Mouse (Mus musculus) embryonic facial prominence, embryonic 13.5 days (tissue): Measurements from ENCODE around the gene Fnip1. TPM values are rescaled to one million over a fixed set of nuclear protein-coding genes. Genes with fewer than 3 reads are reported as not detected.
"Not testable (repeated sequence)": the region's sequence is repeated elsewhere in the genome, so short reads cannot be mapped to it uniquely, and the experiment has no call there.

Source experiments
- ATAC-seq: fragments of 200-750 bp; cut with Nextera tagmentation; 2 replicates; pipeline ENCODE4 v1.8.0; 2017; ENCODE audit warnings: low read depth; ENCODE audit not compliant: insufficient number of reproducible peaks, insufficient read depth, low FRiP score, low TSS enrichment
- H3K27ac ChIP-seq: fragments of 300-500 bp; sonication (generic); 2 replicates; pipeline ENCODE4 v1.5.1; 2015; ENCODE audit warnings: moderate library complexity, mild to moderate bottlenecking, inconsistent platforms
- H3K27me3 ChIP-seq: fragments of 300-500 bp; sonication (generic); 2 replicates; pipeline ENCODE4 v1.6.1; 2015; ENCODE audit warnings: mild to moderate bottlenecking, inconsistent platforms
- H3K36me3 ChIP-seq: fragments of 300-500 bp; sonication (generic); 2 replicates; pipeline ENCODE4 v1.6.1; 2015; ENCODE audit warnings: mild to moderate bottlenecking, inconsistent platforms
- H3K4me1 ChIP-seq: fragments of 300-500 bp; sonication (generic); 2 replicates; pipeline ENCODE4 v1.6.1; 2015; ENCODE audit warnings: inconsistent platforms
- H3K4me2 ChIP-seq: fragments of 300-500 bp; sonication (generic); 2 replicates; pipeline ENCODE4 v1.6.1; 2015; ENCODE audit warnings: moderate library complexity, mild to moderate bottlenecking, inconsistent platforms
- H3K4me3 ChIP-seq: fragments of 300-500 bp; sonication (generic); 2 replicates; pipeline ENCODE4 v1.5.1; 2015; ENCODE audit warnings: mild to moderate bottlenecking, inconsistent platforms
- H3K9ac ChIP-seq: fragments of 300-500 bp; sonication (generic); 2 replicates; pipeline ENCODE4 v1.6.1; 2015; ENCODE audit warnings: mild to moderate bottlenecking, inconsistent platforms
- H3K9me3 ChIP-seq: fragments of 300-500 bp; sonication (generic); 2 replicates; pipeline ENCODE4 v1.6.1; 2016; ENCODE audit warnings: inconsistent platforms
- WGBS: fragments of 180-500 bp; shearing (Covaris S2); methylation state at CpG from one replicate; pipeline ENCODE4 v1.1.7; 2015; ENCODE audit warnings: mixed read lengths; 5-methylcytosine and 5-hydroxymethylcytosine counted together
- polyA plus RNA-seq: library from polyadenylated mRNA; unstranded; fragments of >200 nt; fragmentation: Nextera tagmentation; extraction: Ambion mirVana; gene quantifications from 2 replicates; pipeline ENCODE4 v1.2.1, GENCODE M21; 2015

Gene Fnip1
- polyA plus RNA-seq, 1 experiment from 2014 or later = 11.4 TPM

- Histone ChIP-seq H3K4me2 (no peak overlapping the region), H3K9ac (no peak overlapping the region), H3K9me3 (no peaks in the 10 kb centered on the region), H3K36me3 (no peaks in the 10 kb centered on the region), H3K27me3 (no peaks in the 10 kb centered on the region), H3K27ac (0 out of 2 replicates have a peak overlapping the region, but pooled peaks have one; percentile 35), H3K4me1 (peaks cover 4% of the 10 kb centered on the region; the same call in 1 of the 2 replicates), H3K4me3 (no peak overlapping the region)
- no peak for ATAC-seq
- 24% methylated on average over 2 of the region's 2 CpGs for WGBS
Observed at GRCm38 (mm10) chr11:54427138-54427537, 10.9 kb upstream of the Fnip1 start.

- Histone ChIP-seq H3K9me3 (no peaks in the 10 kb centered on the region), H3K27me3 (no peaks in the 10 kb centered on the region), H3K27ac (no peak overlapping the region), H3K36me3 (no peaks in the 10 kb centered on the region), H3K4me1 (peaks cover 4% of the 10 kb centered on the region; the same call in 1 of the 2 replicates), H3K4me2 (no peak overlapping the region), H3K9ac (no peak overlapping the region), H3K4me3 (no peak overlapping the region)
- ATAC-seq = no peak
- WGBS = 78% methylated on average over 12 of the region's 12 CpGs
Observed at GRCm38 (mm10) chr11:54427695-54428352, 10.2 kb upstream of the Fnip1 start.

- H3K9me3 ChIP-seq = no peaks in the 10 kb centered on the region
- no peak overlapping the region for H3K4me2 ChIP-seq
- no peak overlapping the region for H3K27ac ChIP-seq
- H3K36me3 ChIP-seq = no peaks in the 10 kb centered on the region
- no peak for ATAC-seq
- 61% methylated on average over 2 of the region's 2 CpGs for WGBS
- no peak overlapping the region for H3K9ac ChIP-seq
- no peaks in the 10 kb centered on the region for H3K27me3 ChIP-seq
- no peak overlapping the region for H3K4me3 ChIP-seq
- peaks cover 4% of the 10 kb centered on the region; the same call in 1 of the 2 replicates for H3K4me1 ChIP-seq
Observed at GRCm38 (mm10) chr11:54429224-54429623, 8.8 kb upstream of the Fnip1 start.

DNA sequence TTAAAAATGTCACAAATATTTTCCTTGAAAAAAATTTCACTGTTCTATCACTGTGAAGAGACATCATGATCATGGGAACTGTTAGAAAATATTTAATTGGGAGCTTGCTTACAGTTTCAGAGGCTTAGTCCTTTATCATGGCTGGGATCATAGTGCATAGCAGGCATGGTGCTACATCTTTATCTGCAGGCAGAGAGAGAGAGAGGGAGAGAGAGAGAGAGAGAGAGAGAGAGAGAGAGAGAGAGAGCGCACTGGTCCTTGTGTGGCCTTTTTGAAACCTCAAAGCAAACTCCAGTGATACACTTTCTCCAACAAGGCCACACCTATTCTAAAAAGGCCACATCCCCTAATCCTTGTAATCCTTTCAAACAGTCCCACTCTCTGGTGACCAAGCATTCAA, 2.2 kb upstream of the Fnip1 start:
- no peak overlapping the region for H3K27ac ChIP-seq
- 79% methylated on average over 1 of the region's 1 CpGs for WGBS
- no peaks in the 10 kb centered on the region for H3K9me3 ChIP-seq
- H3K4me3 ChIP-seq = no peak overlapping the region
- H3K9ac ChIP-seq = no peak overlapping the region
- H3K4me2 ChIP-seq = no peak overlapping the region
- peaks cover 11% of the 10 kb centered on the region; the same call in 1 of the 2 replicates for H3K4me1 ChIP-seq
- no peaks in the 10 kb centered on the region for H3K27me3 ChIP-seq
- no peaks in the 10 kb centered on the region for H3K36me3 ChIP-seq
- ATAC-seq = no peak

- Histone ChIP-seq H3K4me2 (peak overlapping the region; percentile 71), H3K27me3 (no peaks in the 10 kb centered on the region), H3K4me3 (peak overlapping the region; percentile 91), H3K27ac (peak overlapping the region; percentile 48), H3K4me1 (peaks cover 11% of the 10 kb centered on the region; the same call in 1 of the 2 replicates), H3K9me3 (no peaks in the 10 kb centered on the region), H3K9ac (peak overlapping the region; percentile 92), H3K36me3 (no peaks in the 10 kb centered on the region)
- WGBS = 48% methylated on average over 8 of the region's 8 CpGs
- ATAC-seq = no peak
Observed at GRCm38 (mm10) chr11:54437310-54437822, 633 bp upstream of the Fnip1 start.

GRCm38 (mm10) chr11:54438366-54438781, 375 bp downstream of the Fnip1 start:
- WGBS = under 1% methylated on average over 47 of the region's 47 CpGs
- peak overlapping the region; percentile 92 for H3K9ac ChIP-seq
- peak; percentile 68; the same call in 1 of the 2 replicates for ATAC-seq
- peak overlapping the region; percentile 86 for H3K27ac ChIP-seq
- no peaks in the 10 kb centered on the region for H3K36me3 ChIP-seq
- peak overlapping the region; percentile 91 for H3K4me3 ChIP-seq
- H3K9me3 ChIP-seq = no peaks in the 10 kb centered on the region
- H3K4me1 ChIP-seq = peaks cover 11% of the 10 kb centered on the region; the same call in 1 of the 2 replicates
- no peaks in the 10 kb centered on the region for H3K27me3 ChIP-seq
- H3K4me2 ChIP-seq = peak overlapping the region; percentile 71

DNA sequence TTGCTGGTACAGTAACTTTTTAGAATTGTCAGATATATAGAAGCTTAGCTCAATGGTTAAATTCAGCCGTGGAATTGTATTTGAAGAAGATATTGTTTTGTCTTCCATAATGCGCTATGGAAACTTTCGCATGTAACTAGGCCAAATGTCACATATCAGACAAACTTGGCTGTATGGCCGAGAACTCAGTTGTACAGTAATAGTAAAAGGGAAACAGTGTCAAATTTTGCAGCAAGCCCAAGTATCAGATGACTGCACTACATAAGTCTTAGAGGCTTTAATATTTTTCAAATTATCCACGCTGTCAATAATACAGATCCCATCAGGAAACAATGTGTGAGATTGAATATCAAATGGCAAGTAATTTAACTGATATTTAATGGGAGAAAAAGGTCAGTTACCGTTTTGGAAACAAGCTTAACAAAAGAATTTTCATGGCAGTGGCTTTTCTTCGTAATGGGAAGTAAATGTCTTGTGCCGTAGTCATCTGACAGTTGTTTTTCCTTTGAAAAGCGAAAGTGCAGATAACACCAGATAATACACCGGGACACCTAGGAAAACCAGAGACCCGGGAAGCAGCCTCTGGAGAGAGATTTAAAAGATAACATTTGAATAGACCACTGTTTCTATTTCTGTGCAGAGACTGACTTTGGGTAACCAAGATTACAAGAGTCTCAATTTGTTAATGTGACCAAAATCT, 1.1 kb downstream of the Fnip1 start:
- H3K9me3 ChIP-seq = no peaks in the 10 kb centered on the region

GRCm38 (mm10) chr11:54439691-54440029, 1.7 kb downstream of the Fnip1 start:
- H3K36me3 ChIP-seq = no peaks in the 10 kb centered on the region
- H3K4me2 ChIP-seq = peak overlapping the region; percentile 71
- H3K4me3 ChIP-seq = peak overlapping the region; percentile 91

More for the DNA sequence above, 1.1 kb downstream of the Fnip1 start:
- no peak for ATAC-seq
- Histone ChIP-seq H3K27me3 (no peaks in the 10 kb centered on the region), H3K27ac (no peak overlapping the region), H3K4me2 (peak overlapping the region; percentile 71), H3K9ac (peak overlapping the region; percentile 92), H3K4me1 (peaks cover 11% of the 10 kb centered on the region; the same call in 1 of the 2 replicates), H3K36me3 (no peaks in the 10 kb centered on the region), H3K4me3 (peak overlapping the region; percentile 91)
- 29% methylated on average over 11 of the region's 11 CpGs for WGBS

GRCm38 (mm10) chr11:54450757-54451156, 12.8 kb downstream of the Fnip1 start:
- 85% methylated on average over 3 of the region's 3 CpGs for WGBS
- not testable (repeated sequence) for ATAC-seq

More at GRCm38 (mm10) chr11:54439691-54440029, 1.7 kb downstream of the Fnip1 start:
- no peak for ATAC-seq
- H3K27ac ChIP-seq = no peak overlapping the region
- 64% methylated on average over 3 of the region's 3 CpGs for WGBS
- H3K27me3 ChIP-seq = no peaks in the 10 kb centered on the region
- no peaks in the 10 kb centered on the region for H3K9me3 ChIP-seq
- H3K9ac ChIP-seq = no peak overlapping the region
- peaks cover 11% of the 10 kb centered on the region; the same call in 1 of the 2 replicates for H3K4me1 ChIP-seq

DNA sequence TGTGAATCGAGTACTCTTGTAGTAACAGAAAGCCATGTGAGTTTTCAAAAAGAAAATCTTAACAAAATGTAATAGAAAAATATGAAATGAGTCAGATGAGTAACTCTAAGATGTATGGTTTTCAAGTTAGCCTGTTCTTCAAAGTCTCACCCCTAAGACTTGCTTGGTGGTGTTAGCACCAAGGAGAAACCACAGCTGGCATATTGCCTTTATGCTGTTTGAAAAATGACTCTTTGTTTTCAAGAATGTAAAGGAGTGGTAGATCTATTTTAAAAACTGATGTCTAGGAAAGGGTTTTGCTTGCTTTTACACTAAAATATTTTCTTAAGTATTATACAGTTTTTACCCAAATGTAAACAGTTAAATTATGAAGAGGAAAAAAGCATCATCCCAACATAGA, 16.5 kb downstream of the Fnip1 start:
- H3K27me3 ChIP-seq = no peaks in the 10 kb centered on the region
- H3K9ac ChIP-seq = no peak overlapping the region
- H3K36me3 ChIP-seq = no peaks in the 10 kb centered on the region
- H3K4me3 ChIP-seq = no peak overlapping the region
- no peaks in the 10 kb centered on the region for H3K4me1 ChIP-seq
- no peak overlapping the region for H3K4me2 ChIP-seq
- no peak overlapping the region for H3K27ac ChIP-seq
- ATAC-seq = no peak
- no peaks in the 10 kb centered on the region for H3K9me3 ChIP-seq
- WGBS = 91% methylated on average over 1 of the region's 1 CpGs

More at GRCm38 (mm10) chr11:54450757-54451156, 12.8 kb downstream of the Fnip1 start:
- not testable (repeated sequence) for H3K4me1 ChIP-seq, H3K36me3 ChIP-seq, H3K4me2 ChIP-seq, H3K9ac ChIP-seq, H3K9me3 ChIP-seq, H3K4me3 ChIP-seq, H3K27me3 ChIP-seq, H3K27ac ChIP-seq

DNA sequence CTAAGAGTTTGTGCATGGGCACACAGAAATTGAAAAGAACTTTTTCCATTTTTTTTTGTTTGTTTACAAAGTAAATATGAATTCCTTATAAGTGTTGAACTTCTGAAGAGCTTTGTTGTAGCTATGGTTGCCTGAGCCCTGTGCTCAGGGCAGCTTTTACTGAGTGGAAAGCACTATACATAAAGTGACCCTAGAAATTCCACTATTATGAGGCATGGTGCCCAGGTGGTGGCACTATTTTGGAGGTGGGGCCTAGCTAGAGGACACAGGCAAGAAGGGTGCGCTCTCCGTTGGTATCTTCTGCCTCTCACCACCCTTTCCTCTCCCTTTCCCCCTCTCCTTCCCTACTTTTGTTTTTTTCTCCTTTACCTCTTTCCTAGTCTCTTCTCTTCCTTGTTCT, 18.9 kb downstream of the Fnip1 start:
- Histone ChIP-seq H3K9ac (no peak overlapping the region), H3K4me1 (no peaks in the 10 kb centered on the region), H3K9me3 (no peaks in the 10 kb centered on the region), H3K4me2 (no peak overlapping the region), H3K27ac (no peak overlapping the region), H3K36me3 (no peaks in the 10 kb centered on the region), H3K27me3 (no peaks in the 10 kb centered on the region), H3K4me3 (no peak overlapping the region)
- ATAC-seq = no peak
- 65% methylated on average over 2 of the region's 2 CpGs for WGBS
